Mouse (Mus musculus): ENCODE data around the gene Mapk13. TPM values are rescaled to one million over a fixed set of nuclear protein-coding genes. Genes with fewer than 3 reads are reported as not detected.
"Not testable (repeated sequence)": the region's sequence is repeated elsewhere in the genome, so short reads cannot be mapped to it uniquely, and the experiment has no call there.

Mapk13 gene
- polyA plus RNA-seq, 1 experiment from 2014 or later: 135 TPM

- H3K9me3 ChIP-seq (ENCODE audit: control insufficient read depth, low read length): no peaks in the 10 kb centered on the region
- H3K4me1 ChIP-seq (replicated peaks; ENCODE audit: control insufficient read depth, insufficient read depth, low read length): no peaks in the 10 kb centered on the region
- ATAC-seq (replicated peaks; ENCODE audit: low FRiP score, low TSS enrichment, low read depth) (no peak), DNase-seq (ENCODE audit: low spot score) (no peak)
- no peak overlapping the region for H3K9ac ChIP-seq (ENCODE audit: low read length)
- H3K36me3 ChIP-seq (ENCODE audit: control insufficient read depth, insufficient read depth, low read length): peaks cover 86% of the 10 kb centered on the region
- WGBS: 91% methylated on average over 18 of the region's 18 CpGs
- no peak overlapping the region for H3K4me3 ChIP-seq (ENCODE audit: low read depth, low read length)
- no peak overlapping the region for H3K4me2 ChIP-seq (ENCODE audit: low read length)
- H3K27ac ChIP-seq (ENCODE audit: low read depth): no peak overlapping the region
- H3K27me3 ChIP-seq (replicated peaks; ENCODE audit: control insufficient read depth, insufficient read depth, low read length): no peaks in the 10 kb centered on the region
These were observed 45.5 kb downstream of the Mapk13 start for GRCm38 (mm10) chr17:28814529-28815097.

- WGBS: 66% methylated on average over 10 of the region's 10 CpGs
- no peak overlapping the region for H3K4me3 ChIP-seq (ENCODE audit: low read depth, low read length)
- H3K4me1 ChIP-seq (replicated peaks; ENCODE audit: control insufficient read depth, insufficient read depth, low read length): no peaks in the 10 kb centered on the region
- DNase-seq (ENCODE audit: low spot score) (no peak), ATAC-seq (replicated peaks; ENCODE audit: low FRiP score, low TSS enrichment, low read depth) (no peak)
- H3K9ac ChIP-seq (ENCODE audit: low read length): no peak overlapping the region
- H3K27me3 ChIP-seq (replicated peaks; ENCODE audit: control insufficient read depth, insufficient read depth, low read length): no peaks in the 10 kb centered on the region
- no peak overlapping the region for H3K27ac ChIP-seq (ENCODE audit: low read depth)
- no peaks in the 10 kb centered on the region for H3K9me3 ChIP-seq (ENCODE audit: control insufficient read depth, low read length)
- peaks cover 85% of the 10 kb centered on the region for H3K36me3 ChIP-seq (ENCODE audit: control insufficient read depth, insufficient read depth, low read length)
- H3K4me2 ChIP-seq (ENCODE audit: low read length): no peak overlapping the region
These were observed 46.4 kb downstream of the Mapk13 start for GRCm38 (mm10) chr17:28815384-28816004.

- H3K4me1 ChIP-seq (replicated peaks; ENCODE audit: control insufficient read depth, insufficient read depth, low read length); H3K4me2 ChIP-seq (ENCODE audit: low read length); DNase-seq (ENCODE audit: low spot score); H3K9ac ChIP-seq (ENCODE audit: low read length); H3K27ac ChIP-seq (ENCODE audit: low read depth); H3K9me3 ChIP-seq (ENCODE audit: control insufficient read depth, low read length); H3K4me3 ChIP-seq (ENCODE audit: low read depth, low read length); H3K27me3 ChIP-seq (replicated peaks; ENCODE audit: control insufficient read depth, insufficient read depth, low read length); ATAC-seq (replicated peaks; ENCODE audit: low FRiP score, low TSS enrichment, low read depth): not testable (repeated sequence)
- 94% methylated on average over 10 of the region's 10 CpGs for WGBS
- H3K36me3 ChIP-seq (ENCODE audit: control insufficient read depth, insufficient read depth, low read length): peaks cover 85% of the 10 kb centered on the region
These were observed 47.2 kb downstream of the Mapk13 start for GRCm38 (mm10) chr17:28816326-28816725.

- Histone ChIP-seq H3K4me2 (ENCODE audit: low read length) (no peak overlapping the region), H3K36me3 (ENCODE audit: control insufficient read depth, insufficient read depth, low read length) (peaks cover 94% of the 10 kb centered on the region), H3K9ac (ENCODE audit: low read length) (no peak overlapping the region), H3K4me3 (ENCODE audit: low read depth, low read length) (no peak overlapping the region), H3K27ac (ENCODE audit: low read depth) (0 out of 2 replicates have a peak overlapping the region, but pooled peaks have one; percentile 16), H3K9me3 (ENCODE audit: control insufficient read depth, low read length) (no peaks in the 10 kb centered on the region), H3K4me1 (replicated peaks; ENCODE audit: control insufficient read depth, insufficient read depth, low read length) (no peaks in the 10 kb centered on the region), H3K27me3 (replicated peaks; ENCODE audit: control insufficient read depth, insufficient read depth, low read length) (no peaks in the 10 kb centered on the region)
- ATAC-seq (replicated peaks; ENCODE audit: low FRiP score, low TSS enrichment, low read depth): no peak
- no peak for DNase-seq (ENCODE audit: low spot score)
- 88% methylated on average over 25 of the region's 25 CpGs for WGBS
These were observed 48.0 kb downstream of the Mapk13 start for GRCm38 (mm10) chr17:28816875-28817811.

- H3K4me1 ChIP-seq (replicated peaks; ENCODE audit: control insufficient read depth, insufficient read depth, low read length): no peaks in the 10 kb centered on the region
- no peaks in the 10 kb centered on the region for H3K27me3 ChIP-seq (replicated peaks; ENCODE audit: control insufficient read depth, insufficient read depth, low read length)
- DNase-seq (ENCODE audit: low spot score) (no peak), ATAC-seq (replicated peaks; ENCODE audit: low FRiP score, low TSS enrichment, low read depth) (no peak)
- H3K36me3 ChIP-seq (ENCODE audit: control insufficient read depth, insufficient read depth, low read length): peaks cover 96% of the 10 kb centered on the region
- no peak overlapping the region for H3K4me2 ChIP-seq (ENCODE audit: low read length)
- no peak overlapping the region for H3K9ac ChIP-seq (ENCODE audit: low read length)
- 85% methylated on average over 2 of the region's 2 CpGs for WGBS
- H3K4me3 ChIP-seq (ENCODE audit: low read depth, low read length): no peak overlapping the region
- no peak overlapping the region for H3K27ac ChIP-seq (ENCODE audit: low read depth)
- no peaks in the 10 kb centered on the region for H3K9me3 ChIP-seq (ENCODE audit: control insufficient read depth, low read length)
These were observed 51.1 kb downstream of the Mapk13 start for GRCm38 (mm10) chr17:28820189-28820588.

- 93% methylated on average over 13 of the region's 13 CpGs for WGBS
- ATAC-seq (replicated peaks; ENCODE audit: low FRiP score, low TSS enrichment, low read depth): no peak
These were observed 54.1 kb downstream of the Mapk13 start for GRCm38 (mm10) chr17:28823004-28823745.

GRCm38 (mm10) chr17:28823749-28824148, 54.7 kb downstream of the Mapk13 start:
- peaks cover 99% of the 10 kb centered on the region for H3K36me3 ChIP-seq (ENCODE audit: control insufficient read depth, insufficient read depth, low read length)
- no peak for ATAC-seq (replicated peaks; ENCODE audit: low FRiP score, low TSS enrichment, low read depth)
- 88% methylated on average over 11 of the region's 11 CpGs for WGBS
- no peak overlapping the region for H3K27ac ChIP-seq (ENCODE audit: low read depth)
- no peaks in the 10 kb centered on the region for H3K4me1 ChIP-seq (replicated peaks; ENCODE audit: control insufficient read depth, insufficient read depth, low read length)
- H3K27me3 ChIP-seq (replicated peaks; ENCODE audit: control insufficient read depth, insufficient read depth, low read length): no peaks in the 10 kb centered on the region
- H3K9ac ChIP-seq (ENCODE audit: low read length): no peak overlapping the region
- no peak overlapping the region for H3K4me2 ChIP-seq (ENCODE audit: low read length)
- H3K4me3 ChIP-seq (ENCODE audit: low read depth, low read length): no peak overlapping the region
- DNase-seq (ENCODE audit: low spot score): no peak
- H3K9me3 ChIP-seq (ENCODE audit: control insufficient read depth, low read length): no peaks in the 10 kb centered on the region

More at GRCm38 (mm10) chr17:28823004-28823745, 54.1 kb downstream of the Mapk13 start:
- Histone ChIP-seq H3K4me3 (ENCODE audit: low read depth, low read length) (no peak overlapping the region), H3K27me3 (replicated peaks; ENCODE audit: control insufficient read depth, insufficient read depth, low read length) (no peaks in the 10 kb centered on the region), H3K4me2 (ENCODE audit: low read length) (no peak overlapping the region), H3K36me3 (ENCODE audit: control insufficient read depth, insufficient read depth, low read length) (peaks cover 99% of the 10 kb centered on the region), H3K9me3 (ENCODE audit: control insufficient read depth, low read length) (no peaks in the 10 kb centered on the region), H3K4me1 (replicated peaks; ENCODE audit: control insufficient read depth, insufficient read depth, low read length) (no peaks in the 10 kb centered on the region), H3K9ac (ENCODE audit: low read length) (no peak overlapping the region), H3K27ac (ENCODE audit: low read depth) (no peak overlapping the region)
- no peak for DNase-seq (ENCODE audit: low spot score)

GRCm38 (mm10) chr17:28824896-28825295, 55.8 kb downstream of the Mapk13 start:
- Histone ChIP-seq H3K27me3 (replicated peaks; ENCODE audit: control insufficient read depth, insufficient read depth, low read length) (no peaks in the 10 kb centered on the region), H3K9me3 (ENCODE audit: control insufficient read depth, low read length) (no peaks in the 10 kb centered on the region), H3K4me3 (ENCODE audit: low read depth, low read length) (no peak overlapping the region), H3K9ac (ENCODE audit: low read length) (no peak overlapping the region), H3K4me1 (replicated peaks; ENCODE audit: control insufficient read depth, insufficient read depth, low read length) (no peaks in the 10 kb centered on the region), H3K27ac (ENCODE audit: low read depth) (no peak overlapping the region), H3K4me2 (ENCODE audit: low read length) (no peak overlapping the region), H3K36me3 (ENCODE audit: control insufficient read depth, insufficient read depth, low read length) (peaks cover 100% of the 10 kb centered on the region)
- no peak for DNase-seq (ENCODE audit: low spot score)
- 76% methylated on average over 6 of the region's 6 CpGs for WGBS
- no peak for ATAC-seq (replicated peaks; ENCODE audit: low FRiP score, low TSS enrichment, low read depth)

All from intestine, embryonic 14.5 days (tissue).